Mouse (Mus musculus) neutrophil, adult 5-6 weeks (primary cell): ENCODE data around the gene Utp6. TPM values are rescaled to one million over a fixed set of nuclear protein-coding genes. Genes with fewer than 3 reads are reported as not detected.

Experiments used
- ATAC-seq: fragments of 151-379, 151-347 bp; 2 replicates; pipeline ENCODE4 v1.8.0; 2017; ENCODE audit warnings: mild to moderate bottlenecking, moderate TSS enrichment; ENCODE audit not compliant: insufficient number of reproducible peaks, poor library complexity, low FRiP score, severe bottlenecking; ENCODE audit errors: extremely low read depth
- total RNA-seq: library from RNA; stranded (forward); fragments of 200-1000 nt; gene quantifications from 2 replicates; pipeline ENCODE4 v1.2.3, GENCODE M21; 2017

Utp6 gene
- total RNA-seq, 1 experiment from 2014 or later, result 61.8 TPM

DNA sequence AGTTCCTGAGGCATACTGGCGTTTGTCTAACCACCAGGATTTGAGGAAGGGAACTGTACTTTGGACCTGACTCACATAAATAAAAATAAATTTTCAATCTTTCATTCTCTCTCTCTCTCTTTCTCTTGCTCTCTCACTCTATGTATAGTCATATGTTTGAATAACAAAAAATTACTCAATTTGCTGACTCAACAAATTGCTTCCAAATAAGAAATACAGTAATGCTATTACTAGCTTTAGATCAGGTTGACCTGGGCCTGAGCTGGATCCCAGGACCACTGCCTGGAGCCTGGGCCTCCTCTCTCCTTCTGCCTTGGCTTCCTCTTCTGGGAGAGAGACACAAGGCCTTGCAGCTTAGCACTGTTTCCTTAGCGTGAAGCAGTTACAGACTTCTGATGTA, 71.4 kb downstream of the Utp6 start:
- no peak for ATAC-seq

DNA sequence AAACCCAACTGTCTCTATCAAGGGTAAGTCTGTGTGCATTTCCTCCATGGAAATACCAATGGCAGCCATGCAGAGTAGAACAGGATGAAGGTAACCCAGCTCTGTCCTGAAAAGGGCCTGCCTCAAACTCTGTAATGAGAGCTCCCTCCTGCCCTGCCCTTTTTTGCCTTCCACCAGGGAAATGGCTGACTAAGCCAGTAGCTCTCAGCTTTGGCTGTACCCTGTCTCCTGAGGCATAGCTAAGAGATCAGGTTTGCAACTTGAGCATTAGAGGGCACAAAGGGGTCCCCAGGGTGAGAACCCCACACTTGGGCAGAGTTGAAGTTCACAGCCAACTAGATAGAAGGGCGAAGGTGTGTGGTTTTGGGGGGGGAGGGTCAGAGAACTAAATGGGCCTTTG, 75.2 kb downstream of the Utp6 start:
- ATAC-seq, result no peak

DNA sequence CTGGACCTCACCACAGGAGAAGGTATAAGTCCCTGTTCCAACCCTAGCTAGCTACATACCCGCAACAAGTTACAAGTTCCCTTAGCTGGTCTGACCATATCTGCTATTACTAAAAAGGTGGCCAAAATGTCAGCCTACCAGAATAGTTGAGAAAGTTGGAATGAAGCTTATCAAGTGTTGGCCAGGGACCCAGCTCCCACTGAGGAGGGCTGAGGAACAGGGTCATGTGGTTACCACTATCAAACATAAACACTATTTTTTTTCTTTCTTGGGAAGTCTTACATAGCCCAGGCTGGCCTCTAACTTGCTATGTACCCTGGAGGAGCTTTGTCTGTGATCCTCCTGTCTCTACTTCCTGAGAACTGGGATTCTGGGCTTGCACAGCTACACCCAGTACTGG, 75.8 kb downstream of the Utp6 start:
- no peak for ATAC-seq

DNA sequence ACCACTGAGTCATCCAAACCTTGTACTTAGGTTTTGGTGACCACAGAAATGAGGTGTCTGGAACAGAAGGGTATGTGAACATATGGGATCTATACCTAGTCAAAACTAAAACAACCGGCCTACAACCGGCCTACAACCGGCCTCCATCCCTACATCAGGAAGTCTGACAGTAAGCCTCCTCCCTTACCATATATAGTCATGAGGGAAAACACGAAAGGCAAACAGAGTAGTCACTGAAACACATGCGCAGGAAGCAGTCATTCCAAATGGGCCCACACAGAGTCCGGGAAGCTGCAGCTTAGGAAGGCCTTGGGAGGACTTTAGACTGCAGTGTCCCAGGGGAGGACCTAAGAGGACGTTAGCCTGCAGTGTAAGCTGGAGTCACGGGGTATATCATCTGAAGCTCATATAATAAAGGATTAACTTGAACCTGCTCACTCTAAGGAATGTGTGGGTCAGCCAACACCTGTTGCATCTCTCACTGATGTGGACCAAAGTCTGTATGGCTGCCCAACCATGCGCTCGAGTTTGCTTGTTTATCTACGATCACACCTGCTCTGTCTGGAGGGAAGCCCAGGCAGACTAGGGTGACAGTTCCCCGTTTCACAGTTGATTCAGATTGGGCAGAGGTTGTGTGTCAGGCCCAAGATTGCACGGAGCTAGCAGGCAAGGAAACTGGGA, 76.3 kb downstream of the Utp6 start:
- ATAC-seq, result no peak

DNA sequence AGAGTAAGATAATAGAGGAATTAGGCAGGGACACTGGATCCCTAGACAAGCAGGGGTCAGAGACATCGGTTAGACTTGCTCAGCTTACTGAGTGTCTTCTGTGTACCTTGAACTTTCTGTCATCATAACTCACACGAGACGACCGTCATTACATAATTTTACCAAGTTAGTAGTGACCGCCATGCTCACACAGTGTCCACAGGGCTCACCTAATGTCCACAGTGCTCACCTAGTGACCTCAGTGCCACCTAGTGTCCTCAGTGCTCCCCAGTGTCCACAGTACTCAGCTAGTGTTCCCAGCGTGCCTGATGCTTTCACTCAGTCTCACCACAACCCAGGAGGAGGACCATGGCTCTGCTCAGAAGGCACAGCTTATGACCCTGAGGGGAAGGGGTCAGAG, 77.4 kb downstream of the Utp6 start:
- no peak for ATAC-seq

Other genes with a start within 250 kb of the Utp6 start
- gene Suz12, start 30.7 kb upstream of the Utp6 start, total RNA-seq, result 45.4 and 48.1 TPM in 2 replicates
- 355 and 386 TPM in 2 replicates for gene Crlf3, start 118.6 kb upstream of the Utp6 start, total RNA-seq
- gene Atad5, start 127.0 kb upstream of the Utp6 start, total RNA-seq, result 3.8 and 4.3 TPM in 2 replicates
- gene Tefm, start 179.8 kb upstream of the Utp6 start, total RNA-seq, result 3.7 and 3.9 TPM in 2 replicates
- gene Adap2, start 191.7 kb upstream of the Utp6 start, total RNA-seq, result 1.0 and 1.6 TPM in 2 replicates
- 5.5 and 5.9 TPM in 2 replicates for gene Rnf135, start 221.5 kb upstream of the Utp6 start, total RNA-seq
- gene Rhot1, start 246.6 kb upstream of the Utp6 start, total RNA-seq, result 51.7 and 56.6 TPM in 2 replicates